Mouse (Mus musculus) cerebellum, adult 11 months (tissue): ENCODE measurements around the gene Lrp5.

Experiments used
- DNase-seq: peaks from one replicate; pipeline ENCODE4 v3.0.0; 2022

The Lrp5 gene

GRCm38 (mm10) chr19:3549263-3549662 is 137.1 kb downstream of the Lrp5 start:
- no peak for DNase-seq

DNA sequence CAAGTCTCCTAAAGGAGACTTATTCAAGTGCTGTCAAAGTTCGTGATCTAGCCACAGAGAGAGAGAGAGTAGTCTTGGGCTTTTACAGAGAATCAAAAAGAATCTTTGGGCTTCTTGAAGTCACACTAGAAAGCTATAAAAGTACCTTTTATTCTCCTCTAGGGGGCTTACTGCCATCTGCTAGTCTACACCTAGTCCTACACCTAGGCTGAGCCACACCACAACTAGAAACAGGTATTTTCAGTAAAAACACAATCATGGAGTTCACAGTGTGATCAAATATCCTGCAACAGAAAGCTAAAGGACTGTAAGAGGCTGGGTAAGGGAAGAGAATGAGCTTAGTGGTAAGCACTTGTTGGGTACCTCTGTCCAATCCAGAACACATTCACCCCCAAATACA is 138.1 kb downstream of the Lrp5 start:
- no peak for DNase-seq

- DNase-seq: no peak
Measured at GRCm38 (mm10) chr19:3544995-3545394, 141.4 kb downstream of the Lrp5 start.

GRCm38 (mm10) chr19:3542591-3542990 is 143.8 kb downstream of the Lrp5 start:
- DNase-seq: no peak

- DNase-seq: no peak
Measured at GRCm38 (mm10) chr19:3540997-3541396, 145.4 kb downstream of the Lrp5 start.

DNA sequence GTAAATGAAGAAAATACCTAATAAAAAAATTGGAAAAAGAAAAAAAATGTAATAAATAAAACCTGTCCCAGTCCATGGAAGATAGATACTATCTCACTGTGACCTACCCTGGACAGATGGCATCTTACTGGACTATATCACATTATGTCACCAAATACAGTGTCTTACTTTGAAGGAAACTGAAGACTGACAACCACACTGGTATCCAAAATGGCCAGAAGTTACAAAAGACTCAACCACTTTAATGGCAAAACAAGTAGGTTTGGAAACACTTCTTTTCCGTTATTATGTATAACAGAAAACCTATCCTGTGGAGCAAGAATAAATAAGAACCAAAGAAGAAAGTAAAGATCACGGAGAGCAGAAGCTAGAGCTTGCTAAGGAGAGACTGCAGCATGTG is 146.1 kb downstream of the Lrp5 start:
- no peak for DNase-seq

GRCm38 (mm10) chr19:3539456-3539855 is 146.9 kb downstream of the Lrp5 start:
- no peak for DNase-seq

- DNase-seq: no peak
Measured at GRCm38 (mm10) chr19:3537658-3538057, 148.7 kb downstream of the Lrp5 start.

DNA sequence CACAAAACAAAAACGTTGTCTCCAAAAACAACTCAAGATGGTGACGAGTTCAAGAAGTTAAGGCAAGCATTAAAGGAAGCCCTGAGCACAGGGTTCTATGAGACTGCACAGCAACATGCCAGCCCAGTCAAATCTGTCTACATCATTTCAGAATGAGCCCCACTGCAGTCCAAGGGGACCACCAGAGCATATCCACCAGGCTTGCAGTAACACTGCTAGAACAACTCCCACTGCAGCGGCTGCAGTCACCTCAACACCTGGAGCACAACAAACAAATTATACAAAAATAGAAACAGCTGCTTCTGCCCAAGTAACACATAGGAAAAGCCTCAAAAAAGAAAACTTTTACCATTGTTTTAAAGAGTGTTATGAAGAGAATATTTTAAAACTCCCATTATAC is 151.4 kb downstream of the Lrp5 start:
- no peak for DNase-seq
